Mouse (Mus musculus) bone marrow, adult 2 months (tissue): ENCODE data around the gene Ift88.

Source experiments
- CTCF ChIP-seq: fragments of 200-500 bp; IDR thresholded peaks from 2 replicates; pipeline ENCODE4 v1.5.1; 2011; ENCODE audit warnings: low read length, control low read depth; ENCODE audit not compliant: control insufficient read depth, insufficient read depth
- POLR2A ChIP-seq: fragments of 200-500 bp; IDR thresholded peaks from 2 replicates; pipeline ENCODE4 v1.6.1; 2011; ENCODE audit warnings: low read depth, mild to moderate bottlenecking, control low read depth, low read length, borderline replicate concordance; ENCODE audit not compliant: control insufficient read depth

DNA sequence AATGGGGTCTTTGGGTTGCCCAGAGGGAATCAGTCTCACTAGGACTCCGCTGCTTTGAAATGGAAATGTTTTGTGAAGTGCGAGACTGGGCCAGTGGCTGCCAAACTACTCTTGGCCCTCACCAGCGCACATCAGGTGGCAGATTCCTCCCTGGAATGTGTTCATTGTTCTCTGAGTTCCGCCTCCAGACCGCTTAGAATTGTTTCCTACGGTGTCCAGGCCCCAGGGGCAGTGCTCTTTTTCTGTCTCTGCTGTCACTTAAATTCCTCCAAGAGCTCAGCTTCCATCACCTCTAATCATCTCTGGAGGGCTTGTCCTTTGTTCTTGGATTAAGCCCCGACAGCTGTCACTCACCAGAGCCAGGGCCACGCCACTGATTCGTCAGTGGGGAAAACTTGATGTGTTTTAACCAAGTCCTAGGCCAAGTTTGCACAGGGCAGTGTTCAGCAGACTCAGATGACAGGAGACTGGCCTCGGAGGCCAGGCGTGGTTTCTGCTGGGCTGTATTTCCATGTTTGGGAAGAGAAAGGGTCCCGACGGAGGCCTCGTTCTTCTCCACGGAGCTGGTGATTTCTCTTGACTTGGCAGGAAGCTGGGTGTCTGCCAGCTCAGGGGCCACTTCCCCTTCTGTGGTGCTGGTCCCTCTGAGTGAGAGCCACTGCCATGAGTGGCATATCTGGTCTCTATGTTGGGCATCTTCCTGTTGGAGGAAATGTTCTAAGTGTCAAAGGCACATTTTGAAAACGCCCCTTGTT lies 113.6 kb downstream of the Ift88 start:
- TF ChIP-seq POLR2A, result no peak
- TF ChIP-seq CTCF, result no peak
